Mouse (Mus musculus) cortical plate, adult 2 months (tissue): ENCODE measurements around the gene Tada1. TPM values are rescaled to one million over a fixed set of nuclear protein-coding genes. Genes with fewer than 3 reads are reported as not detected.
A peak's percentile ranks its signal among the peaks of the same experiment; 100 is the strongest.

ENCODE experiments used
- H3K27ac ChIP-seq: fragments of 200-500 bp; 2 replicates; pipeline ENCODE4 v1.5.1; 2012; ENCODE audit warnings: low read length, control low read depth, inconsistent platforms; ENCODE audit not compliant: insufficient read depth
- H3K4me1 ChIP-seq: fragments of 200-500 bp; 2 replicates; pipeline ENCODE4 v1.6.1; 2011; ENCODE audit warnings: low read length; ENCODE audit not compliant: control insufficient read depth, insufficient read depth
- H3K4me3 ChIP-seq: fragments of 200-500 bp; 2 replicates; pipeline ENCODE4 v1.5.1; 2011; ENCODE audit warnings: mild to moderate bottlenecking, low read length, control low read depth; ENCODE audit not compliant: insufficient read depth
- CTCF ChIP-seq: fragments of 200-500 bp; IDR thresholded peaks from 2 replicates; pipeline ENCODE4 v1.5.1; 2011; ENCODE audit warnings: mild to moderate bottlenecking, control low read depth, low read length; ENCODE audit not compliant: insufficient read depth; ENCODE audit errors: extremely low read depth
- POLR2A ChIP-seq: fragments of 200-500 bp; IDR thresholded peaks from 2 replicates; pipeline ENCODE4 v1.6.1; 2011; ENCODE audit warnings: mild to moderate bottlenecking, low read length, control low read depth; ENCODE audit not compliant: insufficient read depth; ENCODE audit errors: extremely low read depth
- polyA plus RNA-seq: library from polyadenylated mRNA; depleted of rRNA; stranded (reverse); fragments of >200 nt; gene quantifications from 2 replicates; pipeline ENCODE4 v1.2.3, GENCODE M21; 2012; rRNA removed

The Tada1 gene
- polyA plus RNA-seq, result 42.5 and 43.2 TPM in 2 replicates

DNA sequence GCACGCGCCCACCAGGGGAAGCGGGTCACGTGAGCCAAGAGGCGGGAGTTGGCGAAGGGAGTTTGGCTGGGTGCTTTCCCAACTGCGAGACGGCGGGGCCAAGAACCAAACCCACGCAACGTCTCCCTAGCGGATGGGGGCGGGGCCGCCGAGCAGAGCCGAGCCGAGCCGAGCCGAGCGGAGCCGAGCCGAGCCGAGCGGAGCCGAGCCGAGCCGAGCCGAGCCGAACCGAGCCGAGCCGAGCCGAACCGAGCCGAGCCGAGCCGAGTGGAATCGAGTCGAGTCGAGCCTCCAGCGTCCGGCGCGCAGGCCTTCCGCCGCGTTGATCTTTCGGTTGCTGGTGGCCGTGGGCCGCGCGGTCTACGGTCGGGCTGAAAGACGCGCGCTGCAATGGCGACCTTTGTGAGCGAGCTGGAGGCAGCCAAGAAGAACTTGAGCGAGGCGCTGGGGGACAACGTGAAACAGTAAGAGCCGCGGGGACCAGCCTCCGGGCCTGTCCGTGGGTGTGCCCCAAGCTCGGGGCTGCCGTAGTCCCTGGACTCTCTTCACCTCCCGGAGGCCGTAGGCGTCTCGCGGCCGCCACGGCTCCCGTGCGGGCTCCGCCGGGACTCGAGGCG, at the start of gene Tada1:
Gene Tada1, plus strand, starts transcription at position 85 of the 617 bp plus-strand sequence.
- no peak for TF ChIP-seq CTCF
- peak; percentile 71; the same call in 1 of the 2 replicates for TF ChIP-seq POLR2A
- peaks cover 6% of the 10 kb centered on the region; the same call in 1 of the 2 replicates for H3K4me1 ChIP-seq
- H3K4me3 ChIP-seq, result peak within 1 kb of the TSS; percentile 67
- peak within 1 kb of the TSS; percentile 98 for H3K27ac ChIP-seq

DNA sequence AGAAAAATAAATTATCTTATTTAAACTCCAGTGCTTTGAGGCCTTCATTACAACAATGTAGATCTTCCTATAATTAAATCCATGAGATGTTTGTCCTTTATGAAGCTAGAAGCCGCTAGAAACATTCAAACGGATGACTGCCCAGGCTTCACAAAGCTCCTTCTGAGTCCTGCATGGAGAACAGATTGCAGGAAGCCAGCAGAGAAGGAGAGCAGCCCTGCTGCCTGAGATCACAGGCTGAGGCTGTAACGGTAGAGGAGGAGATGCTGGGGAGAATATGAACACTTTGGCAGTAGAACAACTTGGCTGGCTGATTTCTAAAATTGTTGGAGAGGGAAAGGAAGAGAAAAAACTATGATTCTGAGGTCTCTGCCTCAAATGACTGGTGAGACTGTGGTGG, 48.1 kb upstream of the Tada1 start:
- peaks cover 8% of the 10 kb centered on the region for H3K4me1 ChIP-seq
- TF ChIP-seq CTCF (no peak), POLR2A (no peak)
- H3K27ac ChIP-seq, result peak overlapping the region; percentile 86
- H3K4me3 ChIP-seq, result no peak overlapping the region

DNA sequence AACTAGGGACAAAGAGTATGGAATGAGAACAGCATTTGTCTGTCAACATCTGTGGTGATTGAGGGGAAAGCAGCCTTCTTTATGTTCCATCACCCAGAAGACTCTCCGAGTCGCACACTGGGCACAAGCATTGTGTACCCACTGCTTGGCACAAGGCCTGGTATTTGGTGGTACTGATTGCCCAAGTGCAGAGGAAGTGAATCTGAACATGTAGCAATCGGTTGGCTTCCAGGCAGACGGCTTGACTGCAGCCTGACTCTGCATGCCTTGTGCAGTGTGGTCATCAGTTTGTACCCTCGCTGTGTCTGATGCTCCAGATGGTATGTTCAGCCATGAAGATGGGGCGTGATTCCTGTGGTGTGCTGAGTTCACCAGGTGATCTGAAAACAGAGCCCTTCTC, 39.8 kb upstream of the Tada1 start:
- TF ChIP-seq CTCF, result no peak
- TF ChIP-seq POLR2A, result no peak
- no peaks in the 10 kb centered on the region for H3K4me1 ChIP-seq
- H3K4me3 ChIP-seq, result no peak overlapping the region
- H3K27ac ChIP-seq, result no peak overlapping the region

DNA sequence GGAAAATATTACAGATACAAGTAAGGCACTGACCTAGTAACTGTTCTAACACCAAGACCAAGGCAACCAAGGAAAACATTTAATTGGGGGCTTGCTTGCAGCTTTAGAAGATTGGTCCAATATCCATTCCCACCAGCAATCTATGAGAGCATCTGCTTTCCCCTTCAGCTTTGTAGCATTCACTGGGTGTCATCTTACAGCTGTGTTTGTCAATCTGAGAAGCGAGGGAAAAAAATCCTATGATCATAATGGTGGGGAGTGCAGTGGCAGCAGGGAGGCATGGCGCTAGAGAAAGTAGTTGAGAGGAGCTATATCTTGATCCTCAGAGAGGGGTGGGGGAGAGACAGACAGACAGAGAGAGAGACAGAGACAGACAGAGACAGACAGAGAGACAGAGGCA, 36.8 kb upstream of the Tada1 start:
- no peak for TF ChIP-seq CTCF
- no peak for TF ChIP-seq POLR2A
- no peaks in the 10 kb centered on the region for H3K4me1 ChIP-seq
- H3K4me3 ChIP-seq, result no peak overlapping the region
- H3K27ac ChIP-seq, result no peak overlapping the region

DNA sequence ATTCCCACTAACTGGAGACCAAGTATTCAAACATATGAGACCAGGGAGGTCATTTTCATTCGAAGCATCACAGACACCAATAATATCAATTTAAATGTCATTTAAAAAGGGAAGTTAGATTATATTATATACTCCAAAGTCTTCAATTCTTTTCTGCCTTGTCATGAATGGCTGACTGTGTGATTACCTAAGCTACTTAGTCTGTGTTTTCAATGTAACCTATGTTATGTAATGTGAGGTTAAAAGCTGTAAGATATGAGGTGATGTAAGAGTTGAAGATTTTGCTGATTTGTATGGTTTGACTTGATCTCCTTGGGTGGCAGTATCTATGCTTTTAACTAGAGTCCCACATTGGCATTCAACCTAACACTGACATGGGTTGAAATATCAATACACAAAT, 36.4 kb upstream of the Tada1 start:
- TF ChIP-seq CTCF (no peak), POLR2A (no peak)
- Histone ChIP-seq H3K4me3 (no peak overlapping the region), H3K4me1 (no peaks in the 10 kb centered on the region), H3K27ac (no peak overlapping the region)

DNA sequence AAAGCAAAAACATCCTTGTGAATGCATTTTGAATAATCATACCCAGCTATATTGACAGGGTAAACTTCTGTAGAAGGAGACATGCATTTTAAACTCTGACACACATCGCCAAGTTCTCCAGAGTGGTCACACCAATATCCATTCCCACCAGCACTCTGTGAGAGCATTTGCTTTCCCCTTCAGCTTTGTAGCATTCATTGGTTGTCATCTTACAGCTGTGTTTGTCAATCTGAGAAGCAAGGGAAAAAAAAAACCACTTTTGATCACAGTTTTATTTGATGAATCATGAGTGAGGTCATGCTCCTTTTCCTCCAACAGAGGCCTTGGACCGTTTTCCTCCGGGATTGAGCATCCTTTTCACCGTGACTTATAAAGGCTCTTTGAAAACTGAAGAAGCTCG, 35.3 kb upstream of the Tada1 start:
- H3K27ac ChIP-seq, result no peak overlapping the region
- no peak for TF ChIP-seq POLR2A
- TF ChIP-seq CTCF, result no peak
- H3K4me1 ChIP-seq, result no peaks in the 10 kb centered on the region

DNA sequence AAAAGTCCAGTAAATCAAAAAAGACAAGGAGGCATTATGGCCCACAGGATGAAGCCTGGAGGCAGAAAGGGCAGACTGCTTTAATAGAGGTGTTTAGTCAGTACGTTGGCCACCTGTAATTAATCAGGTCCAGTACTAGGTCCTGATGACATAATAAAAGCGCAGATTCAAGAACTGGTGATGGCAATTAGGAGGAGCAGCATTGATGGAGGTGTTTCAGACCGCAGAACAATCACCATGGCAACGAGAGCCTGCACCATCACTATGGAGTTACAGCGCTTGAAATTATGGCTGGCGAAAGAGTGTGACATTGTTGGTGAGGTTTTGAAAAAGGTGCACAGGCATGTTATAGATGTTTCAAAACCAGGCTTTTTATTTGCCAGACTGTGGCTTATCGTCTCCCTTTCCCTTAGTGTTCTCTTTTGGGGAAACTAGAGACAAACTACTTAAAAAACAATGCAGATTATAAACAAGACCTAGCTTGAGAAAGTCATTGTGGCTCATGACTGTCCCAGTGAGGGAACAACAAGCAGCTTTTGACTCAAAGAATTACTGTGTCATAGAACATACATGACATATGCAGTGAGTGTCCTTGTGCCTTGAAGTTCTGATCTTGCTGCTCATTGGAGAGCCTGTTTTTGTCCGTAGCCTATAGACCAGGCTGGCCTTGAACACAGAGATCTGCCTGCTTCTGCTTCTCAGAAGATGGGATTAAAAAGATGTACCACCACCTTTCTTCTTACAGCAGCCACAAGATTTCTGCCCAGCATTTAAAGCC, 34.4 kb upstream of the Tada1 start:
- no peak overlapping the region for H3K27ac ChIP-seq
- no peaks in the 10 kb centered on the region for H3K4me1 ChIP-seq
- no peak overlapping the region for H3K4me3 ChIP-seq
- TF ChIP-seq POLR2A, result no peak

More for the DNA sequence above, 35.3 kb upstream of the Tada1 start:
- no peak overlapping the region for H3K4me3 ChIP-seq

DNA sequence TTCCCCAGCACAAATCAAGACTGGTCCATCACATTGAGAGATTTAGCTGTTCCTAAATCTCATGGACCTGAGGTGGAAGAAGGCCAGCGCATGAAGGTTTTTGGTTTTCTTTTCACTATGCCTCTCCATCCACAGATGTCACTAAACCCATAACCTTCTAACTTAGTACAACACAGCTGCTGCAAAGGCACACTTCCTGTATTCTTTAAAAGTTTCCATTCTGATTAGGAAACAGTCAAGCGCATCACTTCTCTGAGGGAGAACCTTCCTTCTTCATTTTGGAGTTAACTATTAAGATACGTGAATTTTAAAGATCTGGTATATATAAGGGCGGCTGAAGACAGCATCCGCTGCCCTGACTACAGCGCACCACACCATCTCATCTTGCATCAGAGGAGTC, 33.3 kb upstream of the Tada1 start:
- TF ChIP-seq POLR2A (no peak), CTCF (no peak)

DNA sequence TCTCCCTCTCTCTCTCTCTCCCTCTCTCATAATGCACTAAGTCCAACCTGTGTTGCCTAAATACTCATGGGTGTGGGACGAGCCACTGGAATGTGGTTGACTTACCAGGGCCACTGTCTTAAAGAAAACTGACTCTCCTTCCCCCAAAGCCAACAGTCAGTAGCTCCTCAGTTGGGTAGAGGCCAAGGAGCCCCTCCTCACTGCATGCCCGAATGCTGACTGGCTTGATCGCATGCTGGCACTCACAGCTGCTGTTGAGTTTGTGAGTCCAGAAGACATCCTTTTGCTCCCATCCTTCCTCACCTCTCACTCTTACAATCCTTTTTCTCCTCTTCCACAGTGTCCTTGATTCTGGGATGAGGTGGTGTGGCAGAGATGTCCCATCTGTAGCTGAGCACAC, 32.0 kb upstream of the Tada1 start:
- TF ChIP-seq CTCF, result no peak
- TF ChIP-seq POLR2A, result no peak
- Histone ChIP-seq H3K4me1 (no peaks in the 10 kb centered on the region), H3K4me3 (no peak overlapping the region), H3K27ac (no peak overlapping the region)

More for the DNA sequence above, 33.3 kb upstream of the Tada1 start:
- Histone ChIP-seq H3K27ac (no peak overlapping the region), H3K4me1 (no peaks in the 10 kb centered on the region), H3K4me3 (no peak overlapping the region)

DNA sequence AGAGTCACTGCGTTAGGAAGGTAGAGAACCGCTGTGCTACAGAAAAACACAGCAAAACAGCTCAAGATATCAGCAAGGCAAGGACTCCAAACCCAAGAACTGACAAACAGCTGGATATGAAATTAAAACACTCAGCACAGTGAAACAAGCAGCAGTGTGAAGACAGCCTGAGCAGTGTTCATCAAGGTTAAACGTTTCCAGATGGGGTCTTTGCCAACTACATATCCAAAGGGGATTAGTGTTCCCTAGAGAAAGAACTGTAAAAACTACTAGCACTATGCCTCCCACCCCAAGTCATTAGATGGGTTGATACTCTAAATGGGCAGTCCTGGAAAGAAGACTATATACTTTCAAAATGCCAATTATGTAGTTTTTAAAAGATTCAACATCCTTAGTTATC, 29.6 kb upstream of the Tada1 start:
- Histone ChIP-seq H3K4me3 (no peak overlapping the region), H3K27ac (no peak overlapping the region), H3K4me1 (no peaks in the 10 kb centered on the region)
- no peak for TF ChIP-seq CTCF
